Mouse (Mus musculus) megakaryocyte, embryonic 14.5 days (primary cell): ENCODE measurements at regions not wholly inside any gene's neighbourhood (a gene's known extent, or its start where the extent isn't known, plus 50 kb on each side); places are given as distances from the start of the nearest gene placed in this dataset.

Source experiments
- FLI1 ChIP-seq: IDR thresholded peaks from 2 replicates; pipeline ENCODE4 v1.6.1; 2012; ENCODE audit warnings: low read length, inconsistent platforms, mixed read lengths
- GATA1 ChIP-seq: IDR thresholded peaks from 3 replicates; pipeline ENCODE4 v1.6.1; 2012; ENCODE audit warnings: mixed read lengths, low read length, inconsistent platforms, borderline replicate concordance

GRCm38 (mm10) chr14:25392940-25393339, 66.0 kb upstream of the Zmiz1 start:
- TF ChIP-seq FLI1, result no peak
- TF ChIP-seq GATA1, result no peak
